Mouse (Mus musculus) myocyte (in vitro differentiated cells): ENCODE measurements around the gene Sit1. TPM values are rescaled to one million over a fixed set of nuclear protein-coding genes. Genes with fewer than 3 reads are reported as not detected.

ENCODE experiments used
- H3K27me3 ChIP-seq: one replicate; pipeline ENCODE4 v1.6.1; 2011; ENCODE audit not compliant: control insufficient read depth, insufficient read depth, insufficient read length
- H3K36me3 ChIP-seq: one replicate; pipeline ENCODE4 v1.6.1; 2011; ENCODE audit not compliant: control insufficient read depth, insufficient read depth
- H3K4me2 ChIP-seq: one replicate; pipeline ENCODE4 v1.6.1; 2011; ENCODE audit warnings: low read depth, control low read depth
- H3K4me3 ChIP-seq: one replicate; pipeline ENCODE4 v1.5.1; 2011; ENCODE audit warnings: mild to moderate bottlenecking, control low read depth, moderate library complexity
- H3K79me2 ChIP-seq: one replicate; pipeline ENCODE4 v1.6.1; 2011; ENCODE audit not compliant: control insufficient read depth, insufficient read depth
- H3ac ChIP-seq: one replicate; pipeline ENCODE4 v1.6.1; 2011; ENCODE audit not compliant: control insufficient read depth, insufficient read length
- CEBPB ChIP-seq: IDR thresholded peaks from 2 replicates; pipeline ENCODE4 v1.6.1; 2011; ENCODE audit warnings: mild to moderate bottlenecking, moderate library complexity; ENCODE audit not compliant: poor library complexity, insufficient read depth, severe bottlenecking
- E2F4 ChIP-seq: IDR thresholded peaks from one replicate; pipeline ENCODE4 v1.6.1; 2011; ENCODE audit warnings: mild to moderate bottlenecking, control low read depth, moderate library complexity; ENCODE audit not compliant: insufficient read depth
- MAX ChIP-seq: IDR thresholded peaks from one replicate; pipeline ENCODE4 v1.6.1; 2011; ENCODE audit warnings: low read depth, mild to moderate bottlenecking, control low read depth
- MYOD1 ChIP-seq, 3 experiments: IDR thresholded peaks; one replicate each; pipeline ENCODE4 v1.6.1; 2011; ENCODE audit warnings: control low read depth in 2 of 3, low read depth in 2 of 3, mild to moderate bottlenecking in 2 of 3, moderate library complexity in 1 of 3; ENCODE audit not compliant: insufficient read length in 2 of 3, control insufficient read depth in 1 of 3
- MYOG ChIP-seq, 3 experiments: IDR thresholded peaks; one replicate each; pipeline ENCODE4 v1.6.1; 2011; ENCODE audit warnings: control low read depth in 2 of 3, low read depth in 2 of 3, mild to moderate bottlenecking in 2 of 3; ENCODE audit not compliant: insufficient read length in 2 of 3, control insufficient read depth in 1 of 3, insufficient read depth in 1 of 3
- POLR2A ChIP-seq: IDR thresholded peaks from one replicate; pipeline ENCODE4 v1.6.1; 2011; ENCODE audit warnings: low read depth, mild to moderate bottlenecking, control low read depth, moderate library complexity; ENCODE audit not compliant: insufficient read length
- POLR2AphosphoS2 ChIP-seq: IDR thresholded peaks from one replicate; pipeline ENCODE4 v1.6.1; 2011; ENCODE audit warnings: low read depth, control low read depth; ENCODE audit not compliant: insufficient read length
- REST ChIP-seq: IDR thresholded peaks from one replicate; pipeline ENCODE4 v1.6.1; 2011; ENCODE audit warnings: mild to moderate bottlenecking, control low read depth, moderate library complexity; ENCODE audit not compliant: insufficient read depth, insufficient read length
- SRF ChIP-seq: IDR thresholded peaks from one replicate; pipeline ENCODE4 v1.6.1; 2011; ENCODE audit warnings: low read depth; ENCODE audit not compliant: control insufficient read depth, insufficient read length
- TCF12 ChIP-seq: IDR thresholded peaks from one replicate; pipeline ENCODE4 v1.6.1; 2011; ENCODE audit warnings: mild to moderate bottlenecking, control low read depth; ENCODE audit not compliant: poor library complexity, insufficient read depth, severe bottlenecking
- TCF3 ChIP-seq: IDR thresholded peaks from one replicate; pipeline ENCODE4 v1.6.1; 2011; ENCODE audit warnings: low read depth, control low read depth; ENCODE audit not compliant: insufficient read length
- USF1 ChIP-seq: IDR thresholded peaks from one replicate; pipeline ENCODE4 v1.6.1; 2011; ENCODE audit warnings: low read depth, mild to moderate bottlenecking, control low read depth, moderate library complexity
- polyA plus RNA-seq: library from polyadenylated mRNA; unstranded; fragments of >200 nt; fragmentation: generic; extraction: Trizol; gene quantifications from one replicate; pipeline ENCODE4 v1.2.1, GENCODE M21; 2012; ENCODE audit warnings: missing spikeins

The Sit1 gene
- polyA plus RNA-seq, 1 experiment, result not detected

GRCm38 (mm10) chr4:43477857-43478533, 5.5 kb downstream of the Sit1 start:
- Histone ChIP-seq H3K27me3 (no peaks in the 10 kb centered on the region), H3K4me2 (no peak overlapping the region), H3K4me3 (no peak overlapping the region), H3ac (no peak overlapping the region), H3K36me3 (no peaks in the 10 kb centered on the region), H3K79me2 (no peaks in the 10 kb centered on the region)
- TF ChIP-seq USF1, result no peak
- TF ChIP-seq MYOG (IDR thresholded peaks at IDR 0.05; ENCODE audit: control insufficient read depth in 1 of 3, insufficient read depth in 1 of 3, insufficient read length in 2 of 3, low read depth in 2 of 3), result no peak
- TF ChIP-seq POLR2AphosphoS2, result no peak
- TF ChIP-seq SRF, result no peak
- TF ChIP-seq MYOD1 (IDR thresholded peaks at IDR 0.05; ENCODE audit: control insufficient read depth in 1 of 3, insufficient read length in 2 of 3, low read depth in 2 of 3), result no peak
- no peak for TF ChIP-seq POLR2A
- TF ChIP-seq CEBPB, result no peak
- no peak for TF ChIP-seq E2F4
- no peak for TF ChIP-seq TCF3
- TF ChIP-seq TCF12, result no peak

GRCm38 (mm10) chr4:43476604-43477003, 6.9 kb downstream of the Sit1 start:
- Histone ChIP-seq H3K4me2 (no peak overlapping the region), H3K79me2 (no peaks in the 10 kb centered on the region), H3K36me3 (no peaks in the 10 kb centered on the region), H3K27me3 (no peaks in the 10 kb centered on the region), H3K4me3 (no peak overlapping the region), H3ac (no peak overlapping the region)
- no peak for TF ChIP-seq POLR2AphosphoS2
- TF ChIP-seq TCF12, result no peak
- no peak for TF ChIP-seq CEBPB
- no peak for TF ChIP-seq TCF3
- TF ChIP-seq SRF, result no peak
- TF ChIP-seq MYOG (IDR thresholded peaks at IDR 0.05; ENCODE audit: control insufficient read depth in 1 of 3, insufficient read depth in 1 of 3, insufficient read length in 2 of 3, low read depth in 2 of 3), result no peak
- no peak for TF ChIP-seq REST
- TF ChIP-seq MYOD1 (IDR thresholded peaks at IDR 0.05; ENCODE audit: control insufficient read depth in 1 of 3, insufficient read length in 2 of 3, low read depth in 2 of 3), result no peak
- no peak for TF ChIP-seq E2F4
- TF ChIP-seq USF1, result no peak
- no peak for TF ChIP-seq MAX
- TF ChIP-seq POLR2A, result no peak

GRCm38 (mm10) chr4:43473636-43474035, 9.9 kb downstream of the Sit1 start:
- no peak for TF ChIP-seq MAX
- no peak for TF ChIP-seq REST
- TF ChIP-seq POLR2A, result no peak
- no peak for TF ChIP-seq TCF12
- no peak for TF ChIP-seq POLR2AphosphoS2
- no peak for TF ChIP-seq MYOG (IDR thresholded peaks at IDR 0.05; ENCODE audit: control insufficient read depth in 1 of 3, insufficient read depth in 1 of 3, insufficient read length in 2 of 3, low read depth in 2 of 3)
- no peak for TF ChIP-seq USF1
- TF ChIP-seq TCF3, result no peak
- no peak for TF ChIP-seq MYOD1 (IDR thresholded peaks at IDR 0.05; ENCODE audit: control insufficient read depth in 1 of 3, insufficient read length in 2 of 3, low read depth in 2 of 3)
- no peak for TF ChIP-seq SRF
- TF ChIP-seq CEBPB, result no peak
- TF ChIP-seq E2F4, result no peak
- Histone ChIP-seq H3K36me3 (no peaks in the 10 kb centered on the region), H3K4me3 (no peak overlapping the region), H3K4me2 (no peak overlapping the region), H3K27me3 (no peaks in the 10 kb centered on the region), H3K79me2 (no peaks in the 10 kb centered on the region), H3ac (no peak overlapping the region)

GRCm38 (mm10) chr4:43470301-43470700, 13.2 kb downstream of the Sit1 start:
- H3K36me3 ChIP-seq, result no peaks in the 10 kb centered on the region
- H3K79me2 ChIP-seq, result no peaks in the 10 kb centered on the region
- no peak for TF ChIP-seq SRF
- TF ChIP-seq TCF12, result no peak
- TF ChIP-seq MYOD1 (IDR thresholded peaks at IDR 0.05; ENCODE audit: control insufficient read depth in 1 of 3, insufficient read length in 2 of 3, low read depth in 2 of 3), result no peak
- TF ChIP-seq USF1, result no peak
- TF ChIP-seq MAX, result no peak
- no peak for TF ChIP-seq E2F4
- TF ChIP-seq MYOG (IDR thresholded peaks at IDR 0.05; ENCODE audit: control insufficient read depth in 1 of 3, insufficient read depth in 1 of 3, insufficient read length in 2 of 3, low read depth in 2 of 3), result no peak
- no peak for TF ChIP-seq REST
- no peak for TF ChIP-seq TCF3
- no peak for TF ChIP-seq POLR2AphosphoS2
- TF ChIP-seq CEBPB, result no peak
- TF ChIP-seq POLR2A, result no peak
- no peak overlapping the region for H3ac ChIP-seq
- H3K4me3 ChIP-seq, result no peak overlapping the region
- no peaks in the 10 kb centered on the region for H3K27me3 ChIP-seq
- H3K4me2 ChIP-seq, result no peak overlapping the region
